Mouse (Mus musculus) heart, adult 8-10 months (tissue): Measurements from ENCODE around the gene Slc23a4. TPM values are rescaled to one million over a fixed set of nuclear protein-coding genes. Genes with fewer than 3 reads are reported as not detected.
A peak's percentile ranks its signal among the peaks of the same experiment; 100 is the strongest.

Experiments
- DNase-seq: peaks from one replicate; pipeline ENCODE4 v3.0.0; 2022; ENCODE audit warnings: low spot score
- total RNA-seq, 4 experiments: library from RNA; stranded (reverse); gene quantifications; 2 replicates each; pipeline ENCODE4 v1.2.4; 2022

Slc23a4 gene
- total RNA-seq, 4 experiments from 2014 or later = 0.31 to 0.32 TPM; not detected in 2

GRCm38 (mm10) chr6:34913341-34914040, 74.7 kb downstream of the Slc23a4 start:
- no peak for DNase-seq

GRCm38 (mm10) chr6:34910371-34911219, 77.6 kb downstream of the Slc23a4 start, which contains the start of gene Wdr91:
Gene Wdr91 (minus strand): TSS chr6:34910876.
- DNase-seq = peak; percentile 88

- no peak for DNase-seq
Observed at GRCm38 (mm10) chr6:34909631-34910345, 78.4 kb downstream of the Slc23a4 start.

GRCm38 (mm10) chr6:34907696-34908260, 80.4 kb downstream of the Slc23a4 start:
- DNase-seq = no peak

GRCm38 (mm10) chr6:34907121-34907614, 81.0 kb downstream of the Slc23a4 start:
- DNase-seq = peak; percentile 39

GRCm38 (mm10) chr6:34906661-34907060, 81.5 kb downstream of the Slc23a4 start:
- DNase-seq = peak; percentile 36

GRCm38 (mm10) chr6:34906125-34906524, 82.1 kb downstream of the Slc23a4 start:
- no peak for DNase-seq

GRCm38 (mm10) chr6:34904361-34904760, 83.8 kb downstream of the Slc23a4 start:
- DNase-seq = no peak

GRCm38 (mm10) chr6:34903851-34904250, 84.4 kb downstream of the Slc23a4 start:
- no peak for DNase-seq

- no peak for DNase-seq
Observed at GRCm38 (mm10) chr6:34903441-34903840, 84.8 kb downstream of the Slc23a4 start.

GRCm38 (mm10) chr6:34902578-34902977, 85.6 kb downstream of the Slc23a4 start:
- no peak for DNase-seq

GRCm38 (mm10) chr6:34901911-34902444, 86.2 kb downstream of the Slc23a4 start:
- no peak for DNase-seq

GRCm38 (mm10) chr6:34900990-34901389, 87.2 kb downstream of the Slc23a4 start:
- DNase-seq = no peak

- DNase-seq = no peak
Observed at GRCm38 (mm10) chr6:34899127-34899526, 89.1 kb downstream of the Slc23a4 start.

- no peak for DNase-seq
Observed at GRCm38 (mm10) chr6:34896168-34896780, 91.9 kb downstream of the Slc23a4 start.

- no peak for DNase-seq
Observed at GRCm38 (mm10) chr6:34895569-34895968, 92.6 kb downstream of the Slc23a4 start.

Other genes with a start within 250 kb of the Slc23a4 start
- 1 to 10 TPM; 3.6 to 4.8 (median 3.8) TPM for gene Agbl3, start 208.0 kb downstream of the Slc23a4 start, total RNA-seq
- 10 to 100 TPM; 17.8 to 27.1 (median 24.5) TPM for gene Tmem140, start 125.3 kb downstream of the Slc23a4 start, total RNA-seq
- 1 to 10 TPM; 3.7 to 4.2 (median 3.8) TPM for gene Cyren, start 110.3 kb downstream of the Slc23a4 start, total RNA-seq
- gene Wdr91, start 77.5 kb downstream of the Slc23a4 start, total RNA-seq = 10 to 100 TPM; 11.6 to 15.9 (median 13.3) TPM
- not detected for gene Stra8, start 68.2 kb downstream of the Slc23a4 start, total RNA-seq
- 10 to 100 TPM; 19.6 to 23.9 (median 21.7) TPM for gene Cnot4, start 145.3 kb upstream of the Slc23a4 start, total RNA-seq
- gene Nup205, start 189.0 kb upstream of the Slc23a4 start, total RNA-seq = 10 to 100 TPM; 14.5 to 18.2 (median 16.1) TPM